Mouse (Mus musculus): Measurements from ENCODE around the gene Krt34.

The Krt34 gene

DNA sequence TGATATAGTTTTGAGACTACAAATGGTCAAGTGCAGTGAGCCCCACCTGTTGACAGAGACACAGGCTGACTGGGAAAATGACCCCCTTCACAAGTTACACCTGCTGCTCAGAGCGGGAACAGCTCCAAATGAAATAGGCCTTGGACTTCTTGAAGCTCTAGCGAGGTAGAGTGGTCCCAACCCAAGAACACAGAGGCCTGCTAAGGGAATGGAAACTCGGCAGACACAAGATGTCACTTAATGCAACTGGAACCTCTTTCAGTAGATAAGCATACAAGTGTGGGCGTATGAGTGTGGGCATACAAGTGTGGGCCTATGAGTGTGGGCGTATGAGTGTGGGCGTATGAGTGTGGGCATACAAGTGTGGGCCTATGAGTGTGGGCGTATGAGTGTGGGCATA, 42.3 kb downstream of the Krt34 start:
- DNase-seq (ENCODE audit: low spot score) = no peak

DNA sequence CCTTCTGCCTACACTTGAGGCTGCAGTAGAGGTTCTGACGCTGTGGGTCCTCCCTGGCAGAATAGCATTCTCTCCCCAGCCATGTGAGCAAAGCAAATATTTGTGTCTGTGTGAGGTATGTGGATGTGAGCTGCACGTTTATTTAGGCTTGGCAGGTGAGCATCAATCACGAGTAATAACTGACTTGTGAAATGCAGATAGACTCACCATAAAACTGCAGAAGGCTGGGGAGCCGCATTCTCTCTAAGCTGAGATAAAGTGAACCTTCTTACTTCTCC, 47.0 kb downstream of the Krt34 start:
- no peak for DNase-seq (ENCODE audit: low spot score)

DNA sequence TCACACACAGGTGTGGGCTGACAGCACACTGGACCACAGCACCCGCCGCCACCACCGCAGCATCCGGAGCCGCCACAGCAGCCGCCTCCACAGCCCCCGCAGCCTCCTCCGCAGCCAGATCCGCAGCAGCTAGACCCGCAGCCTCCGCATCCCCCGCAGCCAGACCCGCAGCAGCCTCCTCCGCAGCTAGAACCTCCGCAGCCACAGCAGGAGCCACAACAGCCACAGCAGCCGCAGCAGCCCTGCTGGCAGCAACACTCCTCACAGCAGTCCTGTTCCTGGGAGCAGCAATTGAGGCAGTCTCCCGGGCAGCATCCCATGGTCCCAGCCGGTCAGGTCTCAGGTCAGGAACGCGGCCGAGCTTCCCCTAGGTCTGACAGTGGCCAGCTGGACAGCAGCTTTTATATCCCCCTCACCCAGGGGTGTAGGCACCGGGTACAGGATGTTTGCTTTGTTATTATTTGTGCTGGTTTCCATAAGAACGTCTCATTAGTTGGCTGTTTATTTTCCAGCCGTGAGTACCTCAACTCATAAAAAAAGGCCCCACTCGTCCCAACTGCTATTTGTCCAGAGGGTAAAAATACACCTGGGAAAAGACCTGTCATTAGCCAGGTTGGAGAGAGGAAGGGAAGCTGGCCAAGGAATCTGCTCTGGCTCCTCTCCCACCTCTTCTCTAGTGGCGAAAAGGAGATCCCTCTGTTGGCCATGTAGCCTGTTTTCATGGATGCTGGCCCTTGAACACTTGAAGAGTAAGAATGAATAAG, 47.6 kb downstream of the Krt34 start, which contains the start of gene Krtap17-1:
Gene Krtap17-1, minus strand, starts transcription at position 375 of the 764 bp plus-strand sequence.
- no peak for DNase-seq (ENCODE audit: low spot score)

DNA sequence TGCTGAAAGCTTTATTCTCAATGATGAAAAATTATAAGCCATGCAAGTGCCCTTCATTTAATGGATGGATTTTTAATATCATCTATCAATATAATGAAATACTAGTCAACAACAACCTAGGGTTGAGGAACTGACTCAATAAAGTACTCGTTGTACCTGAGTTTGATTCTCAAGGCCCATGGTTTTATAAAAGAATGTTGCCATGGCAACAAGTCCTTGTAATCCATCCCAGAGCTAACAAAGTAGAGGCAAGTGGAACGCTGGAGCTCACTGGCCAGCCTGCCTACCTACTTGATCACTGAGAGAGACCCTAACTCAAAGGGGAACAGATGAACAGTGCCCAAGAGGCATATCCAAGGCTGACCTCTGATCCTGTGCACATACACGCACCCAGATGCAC, 50.8 kb downstream of the Krt34 start:
- no peak for DNase-seq (ENCODE audit: low spot score)

DNA sequence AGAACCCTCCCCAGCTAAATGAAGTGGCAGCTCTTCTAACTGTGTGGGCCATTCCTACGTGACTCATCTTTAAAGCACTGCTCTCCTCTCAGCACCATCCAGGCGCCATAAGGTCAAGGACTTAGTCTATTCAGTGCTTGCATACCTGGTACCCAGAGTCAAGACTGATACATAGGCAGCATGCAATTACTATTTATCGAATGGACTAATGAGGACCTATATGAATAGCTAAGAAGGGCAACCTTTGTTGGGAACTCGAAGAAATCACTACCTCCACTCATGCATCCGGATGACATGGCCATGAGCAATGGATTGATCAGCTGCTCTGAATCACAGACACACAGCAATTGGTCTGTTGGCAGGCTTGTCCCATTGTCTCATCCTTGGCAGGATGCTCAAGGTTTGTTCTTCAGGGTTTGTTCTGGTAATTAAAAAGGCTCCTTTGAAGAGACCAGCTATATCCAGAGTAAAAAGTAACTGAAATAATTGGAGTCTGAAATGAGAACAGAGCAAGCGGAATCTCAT, 51.4 kb downstream of the Krt34 start:
- no peak for DNase-seq (ENCODE audit: low spot score)

DNA sequence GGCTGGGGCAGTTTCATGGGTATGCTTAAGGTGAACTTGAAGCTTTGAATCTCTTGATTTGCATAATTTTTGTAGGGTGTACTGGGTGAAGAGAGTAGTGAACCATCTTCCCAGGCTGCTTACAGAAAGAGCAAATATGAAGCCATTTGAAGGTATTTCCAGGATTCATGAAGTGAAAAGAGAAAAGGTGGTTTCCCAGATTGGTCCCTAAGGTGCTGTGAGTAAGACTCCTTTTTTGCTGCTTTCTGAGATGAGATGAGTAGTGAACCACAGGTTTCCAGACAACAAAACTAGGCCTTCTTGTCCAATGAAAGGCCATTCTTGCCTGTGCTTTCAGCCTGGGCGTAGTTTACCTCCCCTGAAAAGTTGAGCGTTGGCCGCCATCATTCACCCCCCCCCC, 52.8 kb downstream of the Krt34 start:
- no peak for DNase-seq (ENCODE audit: low spot score)
